Mouse (Mus musculus) brain, embryonic 14.5 days (tissue): ENCODE measurements around the gene Lhfpl5.

Source experiments
- CTCF ChIP-seq: fragments of 200-500 bp; IDR thresholded peaks from 2 replicates; pipeline ENCODE4 v1.5.1; 2012; ENCODE audit warnings: inconsistent platforms, mild to moderate bottlenecking, moderate library complexity, borderline replicate concordance; ENCODE audit not compliant: insufficient read depth, insufficient read length; ENCODE audit errors: extremely low read depth
- POLR2A ChIP-seq: fragments of 200-500 bp; IDR thresholded peaks from 2 replicates; pipeline ENCODE4 v1.6.1; 2012; ENCODE audit warnings: mild to moderate bottlenecking, inconsistent platforms, borderline replicate concordance; ENCODE audit not compliant: poor library complexity, insufficient read depth, insufficient read length, severe bottlenecking; ENCODE audit errors: extremely low read depth

GRCm38 (mm10) chr17:28591476-28591875, 16.0 kb downstream of the Lhfpl5 start:
- TF ChIP-seq CTCF = no peak
- no peak for TF ChIP-seq POLR2A
